Mouse (Mus musculus) adrenal gland, postnatal 4 days (tissue): ENCODE results near the gene Ecm2. TPM values are rescaled to one million over a fixed set of nuclear protein-coding genes. Genes with fewer than 3 reads are reported as not detected.

ENCODE experiments used
- DNase-seq, 2 experiments: peaks; one replicate each; pipeline ENCODE4 v3.0.0; 2021 to 2022; ENCODE audit warnings: low spot score in 2 of 2, mixed read lengths in 2 of 2
- total RNA-seq, 2 experiments: library from RNA; stranded (reverse); gene quantifications; 2 replicates each; pipeline ENCODE4 v1.2.3; 2021

The Ecm2 gene
- total RNA-seq, 2 experiments from 2014 or later, result 6.1 to 6.3 TPM

DNA sequence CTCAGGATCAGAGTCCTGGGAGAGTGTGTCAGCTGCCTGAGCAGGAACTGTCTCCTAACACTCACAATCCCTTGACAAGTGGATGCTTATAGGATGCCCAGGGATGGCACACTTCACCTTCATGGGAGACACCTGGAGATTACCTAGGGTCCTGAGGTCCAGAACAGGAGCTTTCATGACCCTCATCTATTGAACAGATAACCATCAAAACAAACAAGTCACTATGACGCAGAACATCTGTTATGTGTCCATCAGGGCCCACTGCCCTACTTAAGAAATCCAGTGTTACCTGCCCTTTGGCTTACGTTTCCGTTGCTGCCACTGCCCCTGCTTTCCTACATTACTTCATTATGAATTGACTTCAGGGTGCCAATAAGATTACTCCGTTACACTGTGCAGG, 1.2 kb downstream of the Ecm2 start:
- no peak for DNase-seq

DNA sequence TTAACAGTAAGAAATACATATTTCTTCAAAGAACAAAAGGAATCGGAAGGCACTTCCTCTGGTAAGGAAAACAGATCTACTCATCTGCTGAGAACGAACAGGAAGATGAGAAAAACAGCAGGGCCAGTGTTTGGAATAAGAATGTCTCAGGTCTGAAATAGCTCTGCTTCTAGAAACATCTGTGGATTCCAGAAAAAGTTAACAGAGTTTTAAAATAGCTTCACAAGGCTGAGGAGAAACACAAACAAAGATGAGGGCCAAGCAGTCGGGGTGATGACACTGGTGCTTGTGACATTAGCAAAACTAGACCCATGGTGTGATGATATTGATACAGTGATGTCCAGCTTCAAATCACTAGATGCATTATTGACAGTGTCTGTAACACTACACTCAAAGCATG, 2.6 kb downstream of the Ecm2 start:
- no peak for DNase-seq

- no peak for DNase-seq
These were observed 14.2 kb downstream of the Ecm2 start for GRCm38 (mm10) chr13:49518761-49519160.

- DNase-seq, result no peak
These were observed 21.6 kb downstream of the Ecm2 start for GRCm38 (mm10) chr13:49526235-49526634.

- DNase-seq, result no peak
These were observed 26.0 kb downstream of the Ecm2 start for GRCm38 (mm10) chr13:49530636-49531035.

- DNase-seq, result no peak
These were observed 32.3 kb downstream of the Ecm2 start for GRCm38 (mm10) chr13:49536946-49537345.

- DNase-seq, result no peak
These were observed 34.1 kb downstream of the Ecm2 start for GRCm38 (mm10) chr13:49538693-49539092.

DNA sequence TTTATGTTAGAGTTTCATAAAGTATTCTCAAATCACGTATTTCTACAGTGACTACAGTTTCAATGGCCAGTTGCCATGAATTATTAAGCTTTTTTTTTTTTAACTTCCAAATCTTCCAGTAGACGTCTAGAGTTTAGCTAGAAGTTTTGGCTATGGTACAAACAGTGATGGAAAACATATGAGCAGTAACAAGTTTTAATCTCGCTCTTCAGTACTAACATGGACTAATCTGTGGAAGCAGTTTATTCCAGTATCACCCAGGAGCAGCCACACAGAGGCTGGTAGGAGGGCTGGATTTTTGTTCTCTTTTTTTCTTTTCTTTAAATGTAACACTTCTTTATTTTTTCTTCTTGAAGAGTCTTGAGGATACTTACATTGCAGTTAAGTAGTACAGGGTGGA, 39.7 kb downstream of the Ecm2 start, which contains the start of gene Aspn:
TSS of gene Aspn (plus strand) at position 165 of the 400 bp plus-strand sequence.
- DNase-seq, result no peak

DNA sequence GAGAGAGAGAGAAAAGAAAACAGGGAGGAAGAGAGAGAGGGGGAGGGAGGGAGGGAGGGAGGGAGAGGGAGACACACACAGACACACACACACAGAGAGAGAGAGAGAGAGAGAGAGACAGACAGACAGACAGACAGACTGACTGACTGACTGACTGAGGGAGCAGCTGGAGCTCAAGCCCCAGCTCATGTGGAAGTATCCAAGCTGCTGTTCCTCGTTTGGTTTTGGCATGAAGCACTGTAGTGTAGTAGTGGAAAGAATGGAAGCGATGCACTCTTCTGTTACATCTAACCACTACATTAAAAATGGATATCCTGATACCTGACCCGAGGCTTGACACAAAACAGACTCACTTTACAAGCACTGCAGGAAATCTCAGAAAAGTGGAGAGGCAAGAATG, 41.0 kb downstream of the Ecm2 start:
- no peak for DNase-seq

- DNase-seq, result no peak
These were observed 41.9 kb downstream of the Ecm2 start for GRCm38 (mm10) chr13:49546517-49546916.

DNA sequence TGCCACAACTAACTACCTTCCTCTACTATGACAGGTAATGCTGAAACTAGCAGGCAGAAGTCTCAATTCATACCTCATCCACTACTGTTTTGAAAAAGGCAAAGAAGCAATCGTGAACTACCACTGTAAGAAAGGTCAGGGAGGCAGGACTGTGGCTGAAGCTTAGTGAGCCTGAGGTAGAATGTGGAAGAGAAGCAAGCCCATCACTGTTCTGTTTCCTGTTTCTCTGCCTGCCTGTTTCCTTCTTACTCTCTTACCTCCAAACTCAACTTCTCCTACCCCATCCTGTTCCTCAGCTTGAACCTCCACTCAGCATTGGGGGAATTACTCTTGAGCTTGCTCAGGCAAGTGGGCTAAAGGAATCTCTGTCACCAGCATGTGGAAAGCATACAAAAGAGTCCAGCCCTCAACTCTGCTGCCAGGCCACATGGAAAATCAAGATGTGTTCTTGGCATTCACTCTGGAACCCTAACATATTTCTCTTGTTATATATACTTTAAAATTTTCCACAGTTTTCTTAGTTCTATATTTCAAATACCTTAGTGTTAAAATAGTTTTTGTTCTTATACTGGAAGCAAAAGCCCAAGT, 43.0 kb downstream of the Ecm2 start:
- DNase-seq, result no peak

DNA sequence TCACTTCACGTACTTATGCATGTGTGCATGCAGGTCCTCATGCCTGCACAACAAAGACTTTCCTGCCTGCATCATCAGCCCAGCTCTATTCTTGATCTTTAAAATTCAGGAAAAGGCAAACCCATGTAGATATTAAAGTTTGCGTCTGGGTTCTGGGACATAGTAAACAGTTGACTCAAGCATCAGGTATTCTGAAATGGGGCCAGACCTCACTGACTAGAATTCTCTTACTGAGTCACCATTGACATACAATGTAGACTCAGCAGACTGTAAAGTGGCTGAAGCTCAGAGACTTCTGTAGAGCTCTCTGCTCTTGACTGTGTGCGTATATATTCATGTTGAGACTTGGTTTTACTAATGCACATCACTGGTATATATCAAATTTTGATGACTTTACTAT, 45.0 kb downstream of the Ecm2 start:
- no peak for DNase-seq

GRCm38 (mm10) chr13:49554519-49554918, 49.9 kb downstream of the Ecm2 start:
- DNase-seq, result no peak

- DNase-seq, result no peak
These were observed 51.6 kb downstream of the Ecm2 start for GRCm38 (mm10) chr13:49556203-49556602.

DNA sequence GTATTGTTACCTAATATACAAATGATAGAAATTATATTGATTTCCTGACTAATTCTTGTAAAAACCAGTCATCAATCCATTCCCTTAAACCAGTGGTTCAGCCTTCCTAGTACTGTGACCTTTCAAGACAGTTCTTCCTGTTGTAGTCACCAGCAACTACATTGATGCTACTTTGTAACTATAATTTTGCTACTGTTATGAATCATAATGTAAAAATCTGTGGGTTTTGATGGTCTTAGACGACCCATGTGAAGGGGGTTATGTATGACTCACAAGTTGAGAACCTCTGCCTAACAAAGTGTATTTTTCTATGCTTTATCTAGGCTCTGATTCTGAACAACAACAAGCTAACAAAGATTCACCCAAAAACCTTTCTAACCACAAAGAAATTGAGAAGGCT, 52.3 kb downstream of the Ecm2 start:
- no peak for DNase-seq

GRCm38 (mm10) chr13:49559185-49559584, 54.6 kb downstream of the Ecm2 start:
- DNase-seq, result peak in 1 of 2 experiments; percentile 10

- no peak for DNase-seq
These were observed 56.3 kb downstream of the Ecm2 start for GRCm38 (mm10) chr13:49560886-49561285.

DNA sequence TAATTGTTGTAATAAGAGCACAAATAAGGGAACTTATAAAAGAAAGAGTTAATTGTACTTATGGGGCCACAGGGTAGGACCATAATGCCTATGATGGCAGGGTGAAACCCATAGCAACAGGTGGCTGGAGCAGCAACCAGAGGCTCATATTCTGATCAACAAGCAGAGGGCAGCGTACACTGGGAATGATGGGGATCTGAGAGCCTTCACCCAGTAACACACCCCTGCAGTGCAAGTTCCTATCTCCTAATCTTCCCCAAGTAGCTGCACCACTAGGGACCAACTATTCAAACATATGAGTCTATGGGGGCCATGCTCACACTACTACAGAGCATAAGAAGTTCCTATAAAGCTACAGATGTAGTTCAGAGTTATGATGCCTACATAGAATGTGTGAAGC, 59.7 kb downstream of the Ecm2 start:
- DNase-seq, result no peak

GRCm38 (mm10) chr13:49570371-49570770, 65.8 kb downstream of the Ecm2 start:
- no peak for DNase-seq

DNA sequence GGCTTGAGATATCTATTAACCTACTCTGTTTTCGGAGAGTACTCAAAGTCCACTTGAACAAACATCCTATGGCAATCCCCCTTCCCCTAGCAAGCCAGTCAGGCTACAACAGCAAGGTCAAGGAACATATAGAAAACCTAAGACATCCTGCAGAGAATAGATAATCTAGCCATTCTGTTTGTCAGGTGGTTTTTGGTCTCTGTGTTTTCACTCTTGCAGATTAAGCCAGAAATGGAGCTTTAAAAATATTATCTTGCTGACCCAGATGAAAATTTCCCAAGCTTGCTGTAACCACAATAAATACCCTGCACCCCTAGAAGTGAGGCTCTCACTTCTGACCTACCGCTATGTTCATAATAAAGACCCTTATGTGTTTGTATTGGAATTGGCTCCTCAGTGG, 66.8 kb downstream of the Ecm2 start:
- DNase-seq, result no peak

GRCm38 (mm10) chr13:49581541-49582530, 77.2 kb downstream of the Ecm2 start, which contains the start of gene Omd:
Omd (plus strand) TSS chr13:49582462.
- no peak for DNase-seq
